Comparison of ENCODE assay signal across 11 mouse cellular contexts in the genomic region with DNA sequence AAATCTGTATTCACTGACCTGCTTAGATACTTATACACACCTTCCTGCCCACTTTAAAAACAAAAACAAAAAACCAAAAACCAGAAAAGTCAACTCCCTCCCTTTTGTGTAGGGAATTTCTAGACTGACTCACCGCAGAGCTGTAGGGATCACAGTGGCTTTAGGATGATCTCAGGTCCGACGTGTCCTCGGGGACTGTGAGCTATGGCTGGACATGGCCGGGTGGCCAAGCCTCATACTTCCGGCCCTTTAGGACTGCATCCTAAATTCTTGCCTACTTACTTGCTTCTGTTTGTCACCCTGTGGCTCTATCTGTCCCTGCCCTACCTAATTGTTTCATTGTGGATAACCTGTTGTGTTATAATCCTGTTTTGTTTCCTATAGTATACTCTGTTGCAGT. TPM values are rescaled to one million over a fixed set of nuclear protein-coding genes. Genes with fewer than 3 reads are reported as not detected.
DNase-seq lines count a peak whose midpoint lies in the region; ATAC-seq and TF ChIP-seq lines count a peak whose summit lies in the region.
"Not testable (repeated sequence)": the region's sequence is repeated elsewhere in the genome, so short reads cannot be mapped to it uniquely, and the experiment has no call there.
"Had no signal": no experiment of that assay in that cellular context is flagged by ENCODE, and none has a peak within 500 bp of the region (broad histone marks: within the 10 kb centered on the region; RNA-seq: fewer than 3 reads in every experiment).

No protein-coding gene starts in this region.

- H3K4me3 ChIP-seq in forebrain, embryonic 13.5 days; heart, embryonic 14.5 days (ENCODE audit: control insufficient read depth in 1 of 2, insufficient read depth in 1 of 2, low read depth in 1 of 2, low read length in 2 of 2); lung, embryonic 15.5 days; neural tube, embryonic 12.5 days: not testable (repeated sequence)
- peak overlapping the region; percentile 24; the same call in 1 of the 2 replicates for H3K4me3 ChIP-seq in intestine, postnatal 0 days (ENCODE audit: low read depth, low read length)
- peak overlapping the region; percentile 45 for H3K4me3 ChIP-seq in liver, embryonic 12.5 days

- H3K36me3 ChIP-seq in forebrain, embryonic 13.5 days (ENCODE audit: poor library complexity, severe bottlenecking); heart, embryonic 14.5 days (ENCODE audit: control insufficient read depth, insufficient read depth, low read length); intestine, postnatal 0 days (ENCODE audit: control insufficient read depth, insufficient read depth); lung, embryonic 15.5 days; neural tube, embryonic 12.5 days: not testable (repeated sequence)
- H3K36me3 ChIP-seq in liver, embryonic 12.5 days = peaks cover 17% of the 10 kb centered on the region

- not testable (repeated sequence) for TF ChIP-seq CTCF in Patski (IDR thresholded peaks at IDR 0.05); intestine, postnatal 0 days (IDR thresholded peaks at IDR 0.05; ENCODE audit: low read depth)

- H3K27ac ChIP-seq in forebrain, embryonic 13.5 days; heart, embryonic 14.5 days (replicated peaks in 1 of 2; ENCODE audit: control insufficient read depth in 1 of 2, insufficient read depth in 1 of 2, low read depth in 2 of 2, low read length in 2 of 2); lung, embryonic 15.5 days; neural tube, embryonic 12.5 days: not testable (repeated sequence)
- H3K27ac ChIP-seq in intestine, postnatal 0 days (ENCODE audit: low read depth, low read length) = peak overlapping the region; percentile 64; the same call in 1 of the 2 replicates
- peak overlapping the region; percentile 76 for H3K27ac ChIP-seq in liver, embryonic 12.5 days

- WGBS in forebrain, embryonic 13.5 days = 69% methylated on average over 6 of the region's 6 CpGs
- 82% methylated on average over 6 of the region's 6 CpGs for WGBS in heart, embryonic 14.5 days
- 72% methylated on average over 6 of the region's 6 CpGs for WGBS in intestine, postnatal 0 days
- 79% methylated on average over 6 of the region's 6 CpGs for WGBS in liver, embryonic 12.5 days (ENCODE audit: insufficient replicate concordance)
- WGBS in lung, embryonic 15.5 days = 82% methylated on average over 6 of the region's 6 CpGs
- WGBS in neural tube, embryonic 12.5 days = 88% methylated on average over 6 of the region's 6 CpGs

- in situ Hi-C loops in Patski (cut with MboI; ENCODE audit: low pct_unique_long_range_greater_than_20kb) = not testable (repeated sequence)

- not testable (repeated sequence) for H3K9ac ChIP-seq in forebrain, embryonic 13.5 days; heart, embryonic 14.5 days (ENCODE audit: low read length); intestine, postnatal 0 days (ENCODE audit: low read depth, low read length); lung, embryonic 15.5 days; neural tube, embryonic 12.5 days
- peak overlapping the region; percentile 46 for H3K9ac ChIP-seq in liver, embryonic 12.5 days

- not testable (repeated sequence) for H3K27me3 ChIP-seq in Patski; forebrain, embryonic 13.5 days; heart, embryonic 14.5 days (ENCODE audit: control insufficient read depth, insufficient read depth, low read length); intestine, postnatal 0 days (replicated peaks; ENCODE audit: control insufficient read depth, insufficient read depth, low read length); liver, embryonic 12.5 days (replicated peaks); lung, embryonic 15.5 days; neural tube, embryonic 12.5 days (replicated peaks)

- not testable (repeated sequence) for H3K9me3 ChIP-seq in forebrain, embryonic 13.5 days (replicated peaks); heart, embryonic 14.5 days (ENCODE audit: control insufficient read depth, low read length); intestine, postnatal 0 days (ENCODE audit: control insufficient read depth); liver, embryonic 12.5 days (replicated peaks); lung, embryonic 15.5 days; neural tube, embryonic 12.5 days

- POLR2A ChIA-PET in Patski (lab: Charles Lee) = not testable (repeated sequence)

- peak; percentile 39 for ATAC-seq in Patski
- ATAC-seq in forebrain, embryonic 13.5 days; heart, embryonic 14.5 days (ENCODE audit: insufficient number of reproducible peaks, insufficient read depth, low FRiP score, low read depth); intestine, postnatal 0 days; liver, embryonic 12.5 days; lung, embryonic 15.5 days (ENCODE audit: borderline replicate concordance, extremely low read depth, low FRiP score, low TSS enrichment): not testable (repeated sequence)
- peak; percentile 52; the same call in 1 of the 2 replicates for ATAC-seq in neural tube, embryonic 12.5 days (ENCODE audit: low FRiP score, low read depth)

- CTCF ChIA-PET in Patski (lab: Charles Lee) = not testable (repeated sequence)

- DNase-seq in Patski (ENCODE audit: low read depth, low spot score) = not testable (repeated sequence)

- peak overlapping the region; percentile 51; the same call in 1 of the 2 replicates for H3K4me2 ChIP-seq in forebrain, embryonic 13.5 days
- peak overlapping the region; percentile 53 for H3K4me2 ChIP-seq in heart, embryonic 14.5 days (ENCODE audit: low read length)
- peak overlapping the region; percentile 55 for H3K4me2 ChIP-seq in intestine, postnatal 0 days (replicated peaks; ENCODE audit: low read depth)
- peak overlapping the region; percentile 61 for H3K4me2 ChIP-seq in liver, embryonic 12.5 days
- H3K4me2 ChIP-seq in lung, embryonic 15.5 days = peak overlapping the region; percentile 51; the same call in 1 of the 2 replicates
- not testable (repeated sequence) for H3K4me2 ChIP-seq in neural tube, embryonic 12.5 days (replicated peaks)

- not testable (repeated sequence) for H3K4me1 ChIP-seq in forebrain, embryonic 13.5 days; heart, embryonic 14.5 days (ENCODE audit: control insufficient read depth in 2 of 2, insufficient read depth in 2 of 2, low read length in 2 of 2); intestine, postnatal 0 days (replicated peaks; ENCODE audit: control insufficient read depth, insufficient read depth, low read length); lung, embryonic 15.5 days; neural tube, embryonic 12.5 days
- H3K4me1 ChIP-seq in liver, embryonic 12.5 days = peaks cover 29% of the 10 kb centered on the region

RNA-seq across cellular contexts. Expression of gene Pnp2, which starts 0.9 kb away (rescaled TPM):
- 2.9 TPM for polyA plus RNA-seq in Patski (2021)
- 0.52 TPM in 1 of 2 replicates, not detected in the other for polyA plus RNA-seq in forebrain, embryonic 13.5 days (2015; fragmentation: Nextera tagmentation; extraction: Ambion mirVana)
- 0.36 and 0.59 TPM in 2 replicates for polyA plus RNA-seq in heart, embryonic 14.5 days (2014; fragmentation: Nextera tagmentation; extraction: Ambion mirVana)
- 32.3 and 32.5 TPM in 2 replicates for polyA plus RNA-seq in intestine, postnatal 0 days (2015; fragmentation: Nextera tagmentation; extraction: Ambion mirVana)
- polyA plus RNA-seq in liver, embryonic 12.5 days (2016; fragmentation: Nextera tagmentation; extraction: Ambion mirVana) = 4.0 and 4.3 TPM in 2 replicates
- 0.38 and 0.76 TPM in 2 replicates for polyA plus RNA-seq in lung, embryonic 15.5 days (2015; fragmentation: Nextera tagmentation; extraction: Ambion mirVana)
- 0.28 and 0.29 TPM in 2 replicates for polyA plus RNA-seq in neural tube, embryonic 12.5 days (2016; fragmentation: Nextera tagmentation; extraction: Ambion mirVana)

RNA-seq across cellular contexts. Expression of gene Gm49342, which starts 12.4 kb away (rescaled TPM):
- 31.5 TPM for polyA plus RNA-seq in Patski (2021)
- not detected in 2 replicates for polyA plus RNA-seq in forebrain, embryonic 13.5 days (2015; fragmentation: Nextera tagmentation; extraction: Ambion mirVana)
- polyA plus RNA-seq in heart, embryonic 14.5 days (2014; fragmentation: Nextera tagmentation; extraction: Ambion mirVana) = not detected in 2 replicates
- not detected in 2 replicates for polyA plus RNA-seq in intestine, postnatal 0 days (2015; fragmentation: Nextera tagmentation; extraction: Ambion mirVana)
- not detected in 2 replicates for polyA plus RNA-seq in liver, embryonic 12.5 days (2016; fragmentation: Nextera tagmentation; extraction: Ambion mirVana)
- not detected in 2 replicates for polyA plus RNA-seq in lung, embryonic 15.5 days (2015; fragmentation: Nextera tagmentation; extraction: Ambion mirVana)
- not detected in 2 replicates for polyA plus RNA-seq in neural tube, embryonic 12.5 days (2016; fragmentation: Nextera tagmentation; extraction: Ambion mirVana)
- polyA plus RNA-seq: embryonic facial prominence, embryonic 11.5 days; forebrain, embryonic 15.5 days; hindbrain, postnatal 0 days; neural tube, embryonic 14.5 days had no signal

RNA-seq across cellular contexts. Expression of gene Pnp, which starts 25.8 kb away (rescaled TPM):
- 53.3 TPM for polyA plus RNA-seq in Patski (2021)
- 33.2 and 35.4 TPM in 2 replicates for polyA plus RNA-seq in forebrain, embryonic 13.5 days (2015; fragmentation: Nextera tagmentation; extraction: Ambion mirVana)
- 30.5 and 32.2 TPM in 2 replicates for polyA plus RNA-seq in heart, embryonic 14.5 days (2014; fragmentation: Nextera tagmentation; extraction: Ambion mirVana)
- polyA plus RNA-seq in intestine, postnatal 0 days (2015; fragmentation: Nextera tagmentation; extraction: Ambion mirVana) = 138 and 143 TPM in 2 replicates
- polyA plus RNA-seq in liver, embryonic 12.5 days (2016; fragmentation: Nextera tagmentation; extraction: Ambion mirVana) = 75.0 and 76.1 TPM in 2 replicates
- 68.1 and 69.5 TPM in 2 replicates for polyA plus RNA-seq in lung, embryonic 15.5 days (2015; fragmentation: Nextera tagmentation; extraction: Ambion mirVana)
- 38.6 and 39.9 TPM in 2 replicates for polyA plus RNA-seq in neural tube, embryonic 12.5 days (2016; fragmentation: Nextera tagmentation; extraction: Ambion mirVana)

RNA-seq across cellular contexts. Expression of gene Pip4p1, which starts 26.1 kb away (rescaled TPM):
- polyA plus RNA-seq in Patski (2021) = 71.0 TPM
- 73.7 and 76.9 TPM in 2 replicates for polyA plus RNA-seq in forebrain, embryonic 13.5 days (2015; fragmentation: Nextera tagmentation; extraction: Ambion mirVana)
- 24.0 and 35.1 TPM in 2 replicates for polyA plus RNA-seq in heart, embryonic 14.5 days (2014; fragmentation: Nextera tagmentation; extraction: Ambion mirVana)
- 51.2 and 51.4 TPM in 2 replicates for polyA plus RNA-seq in intestine, postnatal 0 days (2015; fragmentation: Nextera tagmentation; extraction: Ambion mirVana)
- polyA plus RNA-seq in liver, embryonic 12.5 days (2016; fragmentation: Nextera tagmentation; extraction: Ambion mirVana) = 26.1 and 30.6 TPM in 2 replicates
- 46.7 and 53.4 TPM in 2 replicates for polyA plus RNA-seq in lung, embryonic 15.5 days (2015; fragmentation: Nextera tagmentation; extraction: Ambion mirVana)
- 80.0 and 87.1 TPM in 2 replicates for polyA plus RNA-seq in neural tube, embryonic 12.5 days (2016; fragmentation: Nextera tagmentation; extraction: Ambion mirVana)

RNA-seq across cellular contexts. Expression of gene Apex1, which starts 32.0 kb away (rescaled TPM):
- polyA plus RNA-seq in Patski (2021) = 115 TPM
- 355 and 364 TPM in 2 replicates for polyA plus RNA-seq in forebrain, embryonic 13.5 days (2015; fragmentation: Nextera tagmentation; extraction: Ambion mirVana)
- 127 and 132 TPM in 2 replicates for polyA plus RNA-seq in heart, embryonic 14.5 days (2014; fragmentation: Nextera tagmentation; extraction: Ambion mirVana)
- 71.0 and 74.1 TPM in 2 replicates for polyA plus RNA-seq in intestine, postnatal 0 days (2015; fragmentation: Nextera tagmentation; extraction: Ambion mirVana)
- polyA plus RNA-seq in liver, embryonic 12.5 days (2016; fragmentation: Nextera tagmentation; extraction: Ambion mirVana) = 144 and 147 TPM in 2 replicates
- 222 and 228 TPM in 2 replicates for polyA plus RNA-seq in lung, embryonic 15.5 days (2015; fragmentation: Nextera tagmentation; extraction: Ambion mirVana)
- 272 and 279 TPM in 2 replicates for polyA plus RNA-seq in neural tube, embryonic 12.5 days (2016; fragmentation: Nextera tagmentation; extraction: Ambion mirVana)

Comparison
In these comparisons a context has a peak if more than half of its experiments do, and no peak if none do; other contexts are left out.
1. RNA of gene Gm49342, which starts 12.4 kb away (polyA plus RNA-seq): 31.5 TPM in Patski (single experiment); not detected in forebrain, embryonic 13.5 days, not detected in heart, embryonic 14.5 days, not detected in intestine, postnatal 0 days, not detected in liver, embryonic 12.5 days, not detected in lung, embryonic 15.5 days and not detected in neural tube, embryonic 12.5 days; every median in the first group is over 10 times any median in the second.